Mouse (Mus musculus): Measurements from ENCODE around the gene Cd180.
"Not testable (repeated sequence)": the region's sequence is repeated elsewhere in the genome, so short reads cannot be mapped to it uniquely, and the experiment has no call there.

The Cd180 gene

GRCm38 (mm10) chr13:102684890-102685289 lies 8.5 kb upstream of the Cd180 start:
- DNase-seq: no peak

- no peak for DNase-seq
These were observed 5.2 kb upstream of the Cd180 start for GRCm38 (mm10) chr13:102688121-102688520.

- no peak for DNase-seq
These were observed 3.9 kb upstream of the Cd180 start for GRCm38 (mm10) chr13:102689201-102690090.

GRCm38 (mm10) chr13:102690184-102690583 lies 3.2 kb upstream of the Cd180 start:
- DNase-seq: no peak

GRCm38 (mm10) chr13:102691408-102692150 lies 1.8 kb upstream of the Cd180 start:
- no peak for DNase-seq

- no peak for DNase-seq
These were observed 796 bp downstream of the Cd180 start for GRCm38 (mm10) chr13:102694154-102694553.

- no peak for DNase-seq
These were observed 2.0 kb downstream of the Cd180 start for GRCm38 (mm10) chr13:102695121-102695905.

- DNase-seq: no peak
These were observed 5.0 kb downstream of the Cd180 start for GRCm38 (mm10) chr13:102698335-102698734.

GRCm38 (mm10) chr13:102698751-102699323 lies 5.5 kb downstream of the Cd180 start:
- DNase-seq: peak; percentile 41

GRCm38 (mm10) chr13:102700176-102700575 lies 6.8 kb downstream of the Cd180 start:
- no peak for DNase-seq

- DNase-seq: no peak
These were observed 7.4 kb downstream of the Cd180 start for GRCm38 (mm10) chr13:102700744-102701143.

GRCm38 (mm10) chr13:102716973-102717372 lies 23.6 kb downstream of the Cd180 start:
- no peak for DNase-seq

- no peak for DNase-seq
These were observed 32.1 kb downstream of the Cd180 start for GRCm38 (mm10) chr13:102725416-102725815.

GRCm38 (mm10) chr13:102725906-102726305 lies 32.5 kb downstream of the Cd180 start:
- DNase-seq: no peak

GRCm38 (mm10) chr13:102726876-102727275 lies 33.5 kb downstream of the Cd180 start:
- DNase-seq: no peak

GRCm38 (mm10) chr13:102728035-102728434 lies 34.7 kb downstream of the Cd180 start:
- DNase-seq: no peak

- not testable (repeated sequence) for DNase-seq
These were observed 35.6 kb downstream of the Cd180 start for GRCm38 (mm10) chr13:102728951-102729350.

GRCm38 (mm10) chr13:102733063-102733462 lies 39.7 kb downstream of the Cd180 start:
- no peak for DNase-seq

GRCm38 (mm10) chr13:102737811-102738210 lies 44.5 kb downstream of the Cd180 start:
- no peak for DNase-seq

- no peak for DNase-seq
These were observed 46.6 kb downstream of the Cd180 start for GRCm38 (mm10) chr13:102739720-102740535.

GRCm38 (mm10) chr13:102744481-102745269 lies 51.3 kb downstream of the Cd180 start:
- peak; percentile 63 for DNase-seq

Data from embryo, embryonic 11 days (tissue).